Mouse (Mus musculus): ENCODE data around the gene Timm8a1. TPM values are rescaled to one million over a fixed set of nuclear protein-coding genes. Genes with fewer than 3 reads are reported as not detected.

Timm8a1 gene
- total and polyA plus RNA-seq, 3 experiments, result 240 to 449 (median 267) TPM

- Histone ChIP-seq H3K9ac (ENCODE audit: control insufficient read depth, low read depth, low read length, poor library complexity, severe bottlenecking) (peak within 1 kb of the TSS; percentile 85), H3K9me3 (replicated peaks; ENCODE audit: insufficient read depth, low read length) (no peaks in the 10 kb centered on the region), H3K27ac (ENCODE audit: control insufficient read depth, low read depth, low read length) (peak within 1 kb of the TSS; percentile 99), H3K27me3 (ENCODE audit: control insufficient read depth in 1 of 2, insufficient read depth in 2 of 2, low read length in 2 of 2) (no peaks in the 10 kb centered on the region), H3K36me3 (ENCODE audit: control insufficient read depth in 1 of 2, insufficient read depth in 2 of 2, low read length in 2 of 2) (peaks cover 18 to 43% of the 10 kb centered on the region in 2 experiments), H3K79me2 (ENCODE audit: control insufficient read depth, insufficient read depth, low read length, poor library complexity) (peaks cover 70% of the 10 kb centered on the region), H3K4me1 (ENCODE audit: control insufficient read depth in 1 of 2, insufficient read depth in 2 of 2, low read length in 2 of 2) (peaks cover 7 to 18% of the 10 kb centered on the region in 2 experiments; a peak in 3 of 4 replicates), H3K4me3 (ENCODE audit: control insufficient read depth in 1 of 2, insufficient read depth in 1 of 2, low read depth in 2 of 2, low read length in 2 of 2) (peak within 1 kb of the TSS; percentile 70 to 75)
- peak; percentile 100 for DNase-seq (ENCODE audit: low read depth, low spot score)
- TF ChIP-seq CTCF (IDR thresholded peaks at IDR 0.05 in 2 of 3, conservative IDR thresholded peaks at IDR 0.05 in 1 of 3; ENCODE audit: control insufficient read depth in 1 of 3, insufficient read depth in 1 of 3, low read depth in 2 of 3, low read length in 3 of 3, poor library complexity in 1 of 3, severe bottlenecking in 1 of 3), result peak in 1 of 3 experiments; percentile 89; a peak in 2 of 6 replicates
- peak; percentile 23; the same call in 1 of the 2 replicates for TF ChIP-seq TAL1 (IDR thresholded peaks at IDR 0.05; ENCODE audit: low read length)
- no peak for TF ChIP-seq CHD2 (IDR thresholded peaks at IDR 0.05; ENCODE audit: low read length)
- no peak for TF ChIP-seq E2F4 (IDR thresholded peaks at IDR 0.05; ENCODE audit: borderline replicate concordance, low read depth, low read length)
- no peak for TF ChIP-seq MAZ (IDR thresholded peaks at IDR 0.05; ENCODE audit: low read depth, low read length)
- peak; percentile 98 for TF ChIP-seq POLR2AphosphoS5 (IDR thresholded peaks at IDR 0.05; ENCODE audit: borderline replicate concordance, low read depth, low read length)
- no peak for TF ChIP-seq MXI1 (IDR thresholded peaks at IDR 0.05; ENCODE audit: low read depth, low read length)
These were observed 43.7 kb upstream of the Timm8a1 start, which contains the start of gene Rpl36a for GRCm38 (mm10) chrX:134585103-134586002. TSS of gene Rpl36a (plus strand) at chrX:134585654.

GRCm38 (mm10) chrX:134582888-134583669 is 41.4 kb upstream of the Timm8a1 start, which contains the start of gene Btk:
TSS of gene Btk (minus strand) at chrX:134583570.
- Histone ChIP-seq H3K4me3 (ENCODE audit: control insufficient read depth in 1 of 2, insufficient read depth in 1 of 2, low read depth in 2 of 2, low read length in 2 of 2) (peak within 1 kb of the TSS; percentile 75 to 85), H3K9ac (ENCODE audit: control insufficient read depth, low read depth, low read length, poor library complexity, severe bottlenecking) (peak within 1 kb of the TSS; percentile 90), H3K79me2 (ENCODE audit: control insufficient read depth, insufficient read depth, low read length, poor library complexity) (peaks cover 85% of the 10 kb centered on the region), H3K27ac (ENCODE audit: control insufficient read depth, low read depth, low read length) (peak within 1 kb of the TSS; percentile 99), H3K4me1 (ENCODE audit: control insufficient read depth in 1 of 2, insufficient read depth in 2 of 2, low read length in 2 of 2) (peaks cover 19 to 29% of the 10 kb centered on the region in 2 experiments), H3K27me3 (ENCODE audit: control insufficient read depth in 1 of 2, insufficient read depth in 2 of 2, low read length in 2 of 2) (no peaks in the 10 kb centered on the region), H3K36me3 (ENCODE audit: control insufficient read depth in 1 of 2, insufficient read depth in 2 of 2, low read length in 2 of 2) (peaks cover 17 to 50% of the 10 kb centered on the region in 2 experiments), H3K9me3 (replicated peaks; ENCODE audit: insufficient read depth, low read length) (no peaks in the 10 kb centered on the region)
- no peak for TF ChIP-seq CTCF (IDR thresholded peaks at IDR 0.05 in 2 of 3, conservative IDR thresholded peaks at IDR 0.05 in 1 of 3; ENCODE audit: control insufficient read depth in 1 of 3, insufficient read depth in 1 of 3, low read depth in 2 of 3, low read length in 3 of 3, poor library complexity in 1 of 3, severe bottlenecking in 1 of 3)
- TF ChIP-seq E2F4 (IDR thresholded peaks at IDR 0.05; ENCODE audit: borderline replicate concordance, low read depth, low read length), result no peak
- TF ChIP-seq ETS1 (IDR thresholded peaks at IDR 0.05; ENCODE audit: low read depth, low read length), result no peak
- peak; percentile 13; the same call in 1 of the 2 replicates for TF ChIP-seq POLR2AphosphoS5 (IDR thresholded peaks at IDR 0.05; ENCODE audit: borderline replicate concordance, low read depth, low read length)
- DNase-seq (ENCODE audit: low read depth, low spot score), result peak; percentile 94

GRCm38 (mm10) chrX:134582270-134582669 is 40.6 kb upstream of the Timm8a1 start:
- H3K27me3 ChIP-seq (ENCODE audit: control insufficient read depth in 1 of 2, insufficient read depth in 2 of 2, low read length in 2 of 2), result no peaks in the 10 kb centered on the region
- DNase-seq (ENCODE audit: low read depth, low spot score), result peak; percentile 85
- TF ChIP-seq POLR2AphosphoS5 (IDR thresholded peaks at IDR 0.05; ENCODE audit: borderline replicate concordance, low read depth, low read length), result peak; percentile 88
- no peak for TF ChIP-seq MAX (IDR thresholded peaks at IDR 0.05; ENCODE audit: low read length)
- no peak for TF ChIP-seq CTCF (IDR thresholded peaks at IDR 0.05 in 2 of 3, conservative IDR thresholded peaks at IDR 0.05 in 1 of 3; ENCODE audit: control insufficient read depth in 1 of 3, insufficient read depth in 1 of 3, low read depth in 2 of 3, low read length in 3 of 3, poor library complexity in 1 of 3, severe bottlenecking in 1 of 3)
- H3K27ac ChIP-seq (ENCODE audit: control insufficient read depth, low read depth, low read length), result peak overlapping the region; percentile 99
- H3K9me3 ChIP-seq (replicated peaks; ENCODE audit: insufficient read depth, low read length), result no peaks in the 10 kb centered on the region
- H3K9ac ChIP-seq (ENCODE audit: control insufficient read depth, low read depth, low read length, poor library complexity, severe bottlenecking), result peak overlapping the region; percentile 90
- H3K4me3 ChIP-seq (ENCODE audit: control insufficient read depth in 1 of 2, insufficient read depth in 1 of 2, low read depth in 2 of 2, low read length in 2 of 2), result peak overlapping the region; percentile 75 to 85
- peaks cover 11 to 50% of the 10 kb centered on the region in 2 experiments for H3K36me3 ChIP-seq (ENCODE audit: control insufficient read depth in 1 of 2, insufficient read depth in 2 of 2, low read length in 2 of 2)
- H3K79me2 ChIP-seq (ENCODE audit: control insufficient read depth, insufficient read depth, low read length, poor library complexity), result peaks cover 89% of the 10 kb centered on the region
- peaks cover 25 to 32% of the 10 kb centered on the region in 2 experiments for H3K4me1 ChIP-seq (ENCODE audit: control insufficient read depth in 1 of 2, insufficient read depth in 2 of 2, low read length in 2 of 2)
